Mouse (Mus musculus): ENCODE results near the gene Gm28729.

DNA sequence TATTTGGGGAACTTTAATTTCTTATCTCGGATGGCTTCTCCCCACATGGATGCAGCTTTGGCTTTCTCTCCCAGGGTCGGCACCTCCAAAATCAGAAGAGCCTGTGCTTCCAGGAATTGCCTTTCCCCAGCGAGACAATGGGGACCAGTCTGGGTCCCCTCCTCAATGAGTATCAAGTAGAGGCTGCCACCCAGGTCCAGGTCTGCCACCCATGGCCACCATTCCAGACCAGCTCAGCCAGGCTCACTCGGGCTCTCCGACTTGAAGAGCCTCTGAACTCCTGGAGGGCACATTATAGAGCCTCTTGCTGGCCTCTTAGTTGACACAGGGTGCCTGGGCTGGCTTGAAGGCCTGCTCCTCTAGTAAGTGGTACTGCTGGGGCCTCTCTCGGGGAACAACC is 8.4 kb upstream of the Gm28729 start:
- TF ChIP-seq CTCF (IDR thresholded peaks at IDR 0.05; ENCODE audit: low read depth) (no peak), EP300 (IDR thresholded peaks at IDR 0.05; ENCODE audit: low read depth) (no peak)
